Mouse (Mus musculus) heart, postnatal 14 days (tissue): ENCODE data around the gene Bcl2l12. TPM values are rescaled to one million over a fixed set of nuclear protein-coding genes. Genes with fewer than 3 reads are reported as not detected.
A peak's percentile ranks its signal among the peaks of the same experiment; 100 is the strongest.
"Not testable (repeated sequence)": the region's sequence is repeated elsewhere in the genome, so short reads cannot be mapped to it uniquely, and the experiment has no call there.

Experiments
- DNase-seq, 2 experiments: peaks; one replicate each; pipeline ENCODE4 v3.0.0; 2021 to 2022
- intact Hi-C: fragments of 180-260 bp; cut with DNase I; formaldehyde crosslinking; loops from one replicate; pipeline ENCODE4 v1.15.1; 2025
- long read RNA-seq, 2 experiments: library from polyadenylated mRNA; stranded (forward); transcript quantifications; one replicate each; pipeline ENCODE4 v2.0.0; 2021
- total RNA-seq, 2 experiments: library from RNA; stranded (reverse); gene quantifications; 2 replicates each; pipeline ENCODE4 v1.2.3; 2021

Bcl2l12 gene
- total RNA-seq: 10 to 100 TPM; 10.4 to 12.3 TPM
- long read RNA-seq, experiment 1, transcript Bcl2l12-201 (7 exons, 1,075 nt): major isoform, 12 of 18 reads
- long read RNA-seq, experiment 1, partial matches to known transcripts: 1 of 18 reads
- long read RNA-seq, experiment 1, other reads (novel, unspliced or antisense): 5 of 18 reads
- long read RNA-seq, experiment 2, transcript Bcl2l12-201 (7 exons, 1,075 nt): major isoform, 12 of 13 reads
- long read RNA-seq, experiment 2, partial matches to known transcripts: 1 of 13 reads
- long read RNA-seq, experiment 2, other reads (novel, unspliced or antisense): 0 of 13 reads

DNA sequence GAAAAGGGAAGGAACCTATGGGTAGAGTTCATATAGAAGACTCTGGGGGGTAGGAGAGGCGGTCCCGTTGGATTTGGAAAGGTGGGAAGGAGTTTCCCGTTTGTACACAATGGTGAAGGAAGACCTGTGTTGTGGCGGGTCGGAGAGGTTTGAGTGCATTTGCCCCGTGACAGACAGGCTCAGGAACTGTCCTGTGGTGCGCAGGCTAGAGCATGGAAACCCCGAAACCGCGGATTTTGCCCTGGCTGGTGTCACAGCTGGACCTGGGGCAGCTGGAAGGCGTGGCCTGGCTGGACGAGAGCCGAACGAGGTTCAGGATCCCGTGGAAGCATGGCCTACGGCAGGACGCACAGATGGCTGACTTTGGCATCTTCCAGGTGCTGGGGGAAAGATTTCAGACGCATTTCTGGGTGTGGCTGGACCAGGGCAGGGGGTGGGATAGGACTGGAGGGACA lies at the start of gene Bcl2l12:
TSS of gene Bcl2l12 (minus strand) at position 212 of the 455 bp plus-strand sequence.
- DNase-seq: peak; percentile 54 to 70
- intact Hi-C loops: no loop called here

DNA sequence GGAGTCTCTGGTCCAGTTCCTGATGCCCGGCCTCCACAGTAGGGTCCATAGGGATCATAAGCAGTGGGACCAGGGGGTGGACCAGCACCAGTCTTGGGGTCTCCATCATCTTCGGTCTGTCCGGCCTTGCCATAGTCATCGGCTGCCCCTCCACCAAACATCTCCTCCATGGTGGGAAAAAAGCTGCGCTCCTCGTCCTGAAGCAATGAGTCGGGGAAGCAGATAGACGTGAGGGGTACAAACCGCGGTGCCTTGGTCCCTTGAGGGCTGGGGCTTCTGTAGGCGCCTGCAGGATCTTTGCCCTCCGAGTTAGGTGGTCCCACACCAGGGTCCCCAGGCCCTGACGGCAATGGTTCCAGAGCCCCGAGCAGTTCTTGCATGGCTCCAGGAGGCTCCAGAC lies 49.0 kb upstream of the Bcl2l12 start:
- no peak for DNase-seq
- intact Hi-C loops: no loop called here

DNA sequence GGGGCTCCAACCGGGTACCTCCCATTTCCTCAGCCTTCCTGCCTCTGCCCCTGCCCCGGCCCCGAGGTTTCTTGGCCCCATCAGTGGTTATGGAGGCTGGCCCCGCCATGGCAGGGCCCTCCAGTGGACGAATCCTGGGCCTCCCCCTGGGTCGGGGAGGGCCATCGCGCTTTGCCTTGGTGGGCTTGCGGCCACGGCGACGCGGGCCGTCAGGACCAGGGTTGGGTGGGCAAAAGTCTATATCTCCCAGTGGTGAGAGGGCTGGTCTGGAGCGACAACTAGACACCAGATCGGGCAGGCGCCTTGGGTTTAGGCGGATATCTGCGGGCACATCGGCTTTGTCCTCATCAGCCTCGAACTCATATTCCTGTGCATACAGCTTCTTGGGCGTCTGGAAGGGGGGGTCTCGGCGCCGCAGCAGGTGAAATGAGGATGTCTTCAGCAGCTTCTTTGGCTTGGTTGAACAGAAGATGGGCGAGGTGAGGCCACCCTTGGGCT lies 48.4 kb upstream of the Bcl2l12 start:
- no peak for DNase-seq
- intact Hi-C loops: no loop called here

DNA sequence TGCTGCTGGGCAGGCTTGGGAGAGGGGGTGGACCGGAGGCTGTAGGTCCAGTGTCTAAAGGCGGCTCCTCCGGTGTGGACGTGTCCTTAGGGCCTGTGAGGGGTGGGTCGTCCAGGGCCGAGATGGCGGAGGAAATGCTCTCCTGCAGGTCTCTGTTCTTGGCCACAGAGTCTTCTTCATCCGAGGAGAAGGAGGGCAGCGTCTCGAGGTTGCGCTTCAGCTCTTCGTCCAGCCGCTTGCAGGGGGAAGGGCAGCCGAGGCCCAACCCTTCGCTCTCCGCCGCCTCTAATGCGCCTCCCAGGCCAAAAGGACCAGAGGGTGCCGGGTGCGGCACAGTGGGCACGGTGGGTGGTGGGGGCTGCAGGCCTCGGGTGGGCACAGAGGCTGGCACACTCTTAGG lies 47.2 kb upstream of the Bcl2l12 start:
- no peak for DNase-seq
- intact Hi-C loops: no loop called here

DNA sequence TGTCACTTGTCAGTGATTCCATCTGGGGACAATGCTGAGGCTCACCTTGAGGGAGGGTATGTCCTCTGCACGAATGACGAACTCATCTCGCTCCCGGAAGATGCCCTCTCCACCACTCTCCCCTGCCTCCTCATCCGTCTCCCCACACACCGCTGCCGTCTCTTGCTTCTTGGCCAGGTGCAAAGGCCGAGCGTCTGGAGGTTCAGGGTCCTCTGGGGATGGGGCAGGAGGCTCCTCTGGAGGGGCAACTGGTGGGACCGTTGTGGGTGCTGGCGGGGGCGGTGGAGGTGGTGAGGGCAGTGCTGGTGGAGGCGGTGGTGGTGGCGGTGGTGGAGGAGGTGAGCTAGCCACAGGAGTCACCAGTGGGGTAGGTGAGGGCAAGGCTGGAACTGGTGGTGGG lies 44.8 kb upstream of the Bcl2l12 start:
- DNase-seq: no peak
- intact Hi-C loops: no loop called here

DNA sequence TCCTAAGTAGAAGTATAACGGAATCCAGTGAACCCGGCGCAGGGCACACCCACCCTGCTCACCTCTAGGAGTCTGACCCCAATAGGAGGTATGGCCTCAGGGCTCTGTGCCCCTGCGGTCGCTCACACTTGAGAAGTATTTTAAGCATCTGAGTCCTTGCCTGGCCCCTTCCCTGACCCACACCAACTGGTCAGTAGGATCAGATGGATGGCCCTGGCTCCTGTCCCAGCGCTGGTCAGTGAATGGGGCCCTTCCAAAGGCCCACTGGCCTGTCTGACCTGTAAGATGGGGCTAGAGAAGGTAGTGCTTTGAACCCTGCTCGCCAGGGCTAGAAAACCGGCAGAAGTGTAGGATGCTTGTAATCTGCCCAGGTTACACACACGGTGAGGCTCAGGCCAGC lies 42.3 kb upstream of the Bcl2l12 start:
- no peak for DNase-seq
- intact Hi-C loops: no loop called here

DNA sequence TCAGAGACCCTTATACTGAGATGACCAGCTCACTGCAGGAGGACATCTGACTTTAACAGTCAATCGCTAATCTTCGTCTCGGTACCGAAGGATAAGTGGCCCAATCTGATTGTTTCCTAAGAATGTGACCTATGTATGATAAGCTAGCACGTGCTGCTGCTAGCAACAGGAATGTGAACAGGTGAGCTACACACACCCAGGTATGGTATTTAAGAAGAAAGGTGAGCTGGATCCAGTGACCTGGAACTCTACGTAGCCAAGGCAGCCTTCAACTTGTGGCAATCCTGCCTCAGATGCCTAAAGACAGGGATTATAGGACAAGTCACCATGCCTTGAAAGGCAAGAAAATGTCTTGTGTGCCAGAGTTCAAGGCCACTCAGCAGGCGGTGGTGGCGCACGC lies 39.9 kb upstream of the Bcl2l12 start:
- DNase-seq: no peak
- intact Hi-C loops: no loop called here

DNA sequence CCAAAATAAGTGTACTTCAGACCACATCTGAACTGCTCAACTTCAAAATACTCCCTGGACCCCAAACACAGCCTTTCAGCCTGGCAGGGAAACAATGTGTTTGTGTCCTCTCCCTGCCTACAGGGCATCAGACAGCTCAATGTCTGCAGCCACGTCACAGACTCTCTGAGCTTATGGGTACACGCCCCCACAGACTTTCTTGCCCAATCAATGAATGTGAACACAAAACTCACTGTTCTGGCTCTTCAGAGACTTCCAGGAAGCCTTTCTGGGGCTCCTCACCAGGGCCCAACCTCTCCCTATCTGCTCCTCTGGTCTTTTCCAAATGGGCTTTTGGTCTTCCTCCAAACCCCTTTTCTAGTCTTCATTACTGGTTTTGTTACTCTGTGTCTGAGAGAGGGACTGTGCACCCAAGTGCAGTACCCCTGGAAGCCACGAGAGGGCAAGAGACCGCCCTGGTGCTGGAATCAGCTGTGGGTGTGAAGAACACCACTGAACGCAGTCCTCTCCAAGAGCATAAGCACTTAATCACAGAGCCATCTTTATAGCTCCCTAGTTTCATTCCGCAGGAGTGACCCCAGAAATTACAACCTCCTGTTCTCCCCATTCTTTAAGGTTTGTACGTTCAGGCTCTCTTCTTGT lies 39.3 kb upstream of the Bcl2l12 start:
- peak; percentile 66 to 75 for DNase-seq
- intact Hi-C loops: no loop called here

DNA sequence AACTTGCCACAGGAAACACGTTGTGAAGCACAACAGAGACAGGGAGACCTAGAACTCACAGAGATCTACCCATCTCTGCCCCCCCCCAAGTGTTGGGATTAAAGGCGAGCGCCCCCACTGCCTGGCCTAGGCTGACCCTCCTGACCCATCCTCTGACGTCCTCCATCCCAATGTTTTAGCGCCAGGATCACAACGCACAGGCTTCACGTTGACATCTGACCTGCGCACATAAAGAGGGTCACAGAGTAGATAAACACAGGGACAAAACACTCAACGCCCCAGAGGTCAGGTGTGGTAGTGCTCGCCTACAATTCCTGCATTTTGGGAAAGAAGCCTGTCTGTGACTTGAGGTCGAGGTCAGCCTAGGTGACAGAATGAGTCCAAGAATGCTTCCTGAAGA lies 38.2 kb upstream of the Bcl2l12 start:
- intact Hi-C loops: no loop called here
- DNase-seq: no peak

DNA sequence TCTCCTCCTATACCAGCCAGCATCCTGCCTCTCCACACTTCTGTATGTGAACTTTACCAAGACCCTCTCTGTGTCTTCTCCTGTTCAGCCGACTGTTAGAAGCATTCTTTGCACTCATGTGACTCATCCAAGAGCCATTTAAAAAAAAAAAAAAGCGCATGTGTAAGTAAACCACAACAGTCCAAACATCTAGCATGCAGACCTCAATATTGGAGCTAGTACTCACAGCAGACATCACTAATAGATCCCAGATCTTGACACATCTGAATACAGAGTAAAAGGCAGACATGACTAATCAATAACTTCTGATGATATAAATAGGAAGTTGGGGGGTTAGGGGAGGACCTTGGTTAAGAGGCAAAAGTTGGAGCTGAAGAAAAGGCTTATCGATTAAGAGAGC lies 37.1 kb upstream of the Bcl2l12 start:
- intact Hi-C loops: no loop called here
- DNase-seq: no peak

DNA sequence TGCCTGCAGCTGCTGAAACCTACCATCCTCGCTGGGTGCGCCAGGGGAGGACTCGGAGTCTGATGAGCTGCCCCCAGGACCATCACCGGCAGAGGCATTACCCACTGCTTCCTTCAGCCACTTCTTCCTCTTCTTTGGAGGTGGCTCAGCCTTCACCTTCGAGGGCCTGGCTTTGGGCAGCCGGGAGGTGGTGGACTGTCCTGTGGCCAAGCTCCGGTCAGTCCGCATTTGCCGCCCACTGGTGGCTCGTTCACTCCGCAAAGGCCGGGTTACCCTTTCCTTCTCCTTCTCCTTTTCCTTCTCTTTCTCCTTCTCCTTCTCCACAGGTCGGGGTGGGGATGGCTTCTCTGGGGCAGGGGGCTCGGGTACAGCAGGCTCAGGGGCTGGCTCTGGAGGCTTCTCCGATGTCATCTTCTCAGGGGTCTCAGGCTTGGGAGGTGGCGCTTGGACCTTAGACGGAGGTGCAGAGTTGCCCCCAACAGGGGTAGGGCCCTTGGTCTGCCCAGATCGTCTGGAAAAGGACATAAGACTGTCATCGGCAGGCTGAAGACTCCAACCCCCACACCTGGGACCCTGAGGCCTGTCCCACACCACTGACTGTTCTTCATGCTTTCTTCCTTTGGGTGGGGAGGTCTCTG lies 35.3 kb upstream of the Bcl2l12 start:
- intact Hi-C loops: no loop called here

DNA sequence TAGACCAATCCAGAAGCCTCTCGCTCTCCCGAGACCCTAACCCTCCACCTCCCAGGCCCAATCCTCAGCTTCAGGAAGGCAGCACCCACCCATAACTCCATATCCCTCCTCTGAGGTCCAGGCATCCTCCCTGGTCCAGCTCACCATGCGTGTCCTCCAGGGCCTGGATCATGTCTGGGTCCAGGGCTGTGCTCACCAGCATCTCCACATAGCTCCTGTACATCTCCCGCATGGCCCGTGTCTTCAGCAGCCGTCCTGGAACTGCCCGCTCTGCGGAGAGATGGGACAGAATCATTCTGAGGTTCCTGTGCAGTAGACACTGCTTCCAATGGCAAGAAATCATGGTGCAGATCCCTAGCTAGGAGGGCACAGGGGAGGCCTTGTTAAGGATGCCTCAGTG lies 32.3 kb upstream of the Bcl2l12 start:
- DNase-seq: no peak
- intact Hi-C loops: no loop called here

More for the DNA sequence above, 35.3 kb upstream of the Bcl2l12 start:
- no peak for DNase-seq

DNA sequence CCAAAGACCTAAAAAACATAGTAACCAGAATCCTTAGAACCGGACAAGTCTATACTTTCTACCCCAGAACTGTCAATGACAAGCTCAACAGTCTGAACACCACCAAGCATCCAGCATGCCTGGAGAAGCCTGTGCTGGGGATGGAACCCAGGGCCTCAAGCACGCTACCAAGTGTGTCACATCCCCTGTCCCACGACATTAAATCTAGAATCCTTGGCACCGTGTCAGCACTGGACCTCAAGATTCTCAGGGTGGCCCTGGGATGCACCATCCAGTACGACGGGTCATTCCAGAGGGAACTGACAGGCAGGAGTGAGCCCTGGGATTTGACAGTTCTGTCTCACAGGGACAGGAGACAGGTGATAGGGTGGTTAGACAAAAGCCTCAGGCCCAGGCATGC lies 31.5 kb upstream of the Bcl2l12 start:
- DNase-seq: no peak
- intact Hi-C loops: no loop called here

DNA sequence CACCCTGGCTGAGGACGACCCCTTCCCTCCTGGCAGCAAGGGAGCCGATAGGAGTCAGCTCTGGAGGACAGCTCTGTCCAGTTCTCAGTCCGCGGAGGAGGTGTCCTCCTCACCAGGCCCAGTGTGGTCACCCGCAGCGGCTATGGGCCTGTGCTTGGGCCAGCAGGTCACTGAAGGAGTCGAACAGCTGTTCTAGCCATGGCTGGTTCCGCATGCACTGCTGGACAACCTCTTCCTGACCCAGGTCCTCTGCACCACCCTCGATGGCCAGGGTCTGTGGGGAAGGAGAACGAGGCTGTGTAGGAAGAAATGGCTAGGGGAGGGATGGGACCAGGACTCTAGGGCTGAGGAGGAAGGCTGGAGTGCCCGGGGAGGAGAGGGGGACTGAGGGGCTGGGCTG lies 29.8 kb upstream of the Bcl2l12 start:
- intact Hi-C loops: no loop called here
- DNase-seq: no peak

DNA sequence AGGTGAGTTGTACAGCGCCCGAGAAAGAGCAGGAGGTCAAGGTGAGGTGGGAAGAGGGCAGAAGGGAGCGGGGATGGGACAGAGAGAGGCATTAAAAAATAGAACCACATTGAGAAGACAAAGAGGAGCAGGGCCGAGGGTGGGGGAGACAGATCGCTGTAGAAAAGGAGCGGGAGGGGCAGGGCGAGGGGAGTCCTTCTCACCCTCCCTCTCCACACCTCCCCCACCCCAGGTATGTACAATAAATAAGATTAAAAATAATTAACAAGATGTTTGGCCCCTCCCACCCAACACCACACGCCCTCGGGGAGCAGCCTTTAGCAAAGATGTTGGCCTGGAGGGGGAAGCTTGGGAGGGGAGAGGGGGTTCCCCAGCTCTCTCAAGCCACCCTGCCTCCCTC lies 29.2 kb upstream of the Bcl2l12 start:
- DNase-seq: no peak
- intact Hi-C loops: no loop called here

DNA sequence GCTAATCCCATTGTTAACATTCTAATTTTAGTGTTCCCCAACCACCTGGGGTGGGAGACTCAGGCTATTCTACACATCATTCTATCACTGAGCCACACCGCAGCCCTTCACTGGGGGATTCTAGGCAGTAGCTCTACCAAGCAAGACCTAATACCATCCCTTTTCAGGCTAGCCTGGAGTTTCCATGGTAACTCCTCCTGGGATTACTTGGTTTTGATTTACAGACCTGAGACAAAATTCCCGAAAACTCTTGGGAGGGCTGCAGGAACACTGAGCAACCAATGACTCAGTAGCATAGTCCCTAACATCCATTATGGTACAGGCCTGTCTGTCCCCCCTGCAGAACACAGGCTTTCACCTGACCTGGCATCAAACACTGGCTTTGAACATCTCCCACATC lies 27.7 kb upstream of the Bcl2l12 start:
- DNase-seq: no peak
- intact Hi-C loops: no loop called here

DNA sequence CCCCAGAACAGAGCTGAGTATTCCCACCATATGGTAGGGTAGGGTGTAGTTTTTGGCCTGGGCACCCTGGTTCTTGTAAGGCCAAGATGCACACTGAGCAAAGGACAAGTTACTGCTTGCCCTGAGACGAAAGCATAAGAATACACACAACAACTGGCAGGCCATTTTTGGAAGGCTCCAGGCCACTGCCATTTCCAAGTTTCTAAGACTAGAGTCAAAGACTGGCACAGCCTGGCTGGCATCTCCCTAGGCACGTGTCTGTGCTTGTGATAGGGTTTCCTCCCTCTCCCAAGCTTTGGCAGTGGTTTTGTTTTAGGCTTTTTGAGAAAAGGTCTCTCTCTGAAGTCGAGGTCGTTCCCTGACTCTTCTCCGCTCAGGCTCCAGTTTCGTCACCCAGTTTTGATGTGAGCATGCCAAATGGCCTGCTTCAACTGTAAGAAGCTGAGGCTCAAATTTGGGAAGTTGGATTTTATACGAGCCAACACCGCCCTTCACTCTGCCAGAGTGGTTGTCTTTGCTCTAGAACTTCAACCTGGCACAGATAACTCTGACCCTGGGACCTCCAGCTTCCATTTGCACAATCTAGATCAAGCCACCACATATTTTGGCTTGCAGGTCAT lies 27.2 kb upstream of the Bcl2l12 start:
- no peak for DNase-seq
- intact Hi-C loops: no loop called here

DNA sequence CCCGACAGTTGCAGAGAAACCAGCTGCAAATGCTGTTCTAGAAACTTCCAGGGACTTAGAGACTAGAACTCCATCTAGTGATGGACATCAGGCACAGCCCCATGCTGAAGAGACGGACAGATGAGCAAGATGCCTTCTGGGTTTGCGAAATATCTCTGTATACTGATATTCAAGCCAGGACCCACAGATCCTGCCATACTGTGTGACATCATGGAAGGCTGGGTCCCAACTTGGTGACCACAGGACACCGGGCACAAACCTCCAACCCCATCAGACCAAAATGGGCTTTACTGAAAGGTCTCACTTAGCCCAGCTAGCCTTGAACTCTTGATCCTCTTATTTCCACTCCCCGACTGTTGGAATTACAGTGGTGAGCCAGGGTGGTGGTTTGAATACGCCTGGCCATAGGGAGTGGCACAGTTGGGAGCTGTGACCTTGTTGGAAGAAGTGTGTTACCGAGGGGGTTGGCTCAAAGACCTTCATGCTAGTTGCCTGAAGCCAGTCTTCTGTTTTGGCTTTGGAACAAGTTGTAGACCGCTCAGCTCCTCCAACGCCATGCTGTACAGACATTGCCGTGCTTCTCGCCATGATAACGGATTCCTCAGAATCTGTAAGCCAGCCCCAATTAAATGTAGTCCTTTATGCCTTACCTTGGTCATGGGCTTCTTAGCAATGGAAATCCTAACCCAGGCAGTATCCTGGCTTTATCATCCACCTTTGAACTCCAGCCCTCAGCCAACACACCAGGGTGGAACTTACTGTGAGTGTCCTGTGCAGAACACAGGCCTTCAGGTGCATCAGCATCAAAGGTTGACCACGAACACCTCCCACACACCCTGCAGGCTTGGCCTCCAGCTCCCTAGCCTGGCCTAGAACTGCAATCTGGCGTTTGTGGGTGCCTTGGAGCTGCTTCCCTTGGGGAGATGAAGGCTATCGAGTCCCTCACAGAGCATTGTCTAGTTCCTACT lies 26.1 kb upstream of the Bcl2l12 start:
- no peak for DNase-seq
- intact Hi-C loops: no loop called here

DNA sequence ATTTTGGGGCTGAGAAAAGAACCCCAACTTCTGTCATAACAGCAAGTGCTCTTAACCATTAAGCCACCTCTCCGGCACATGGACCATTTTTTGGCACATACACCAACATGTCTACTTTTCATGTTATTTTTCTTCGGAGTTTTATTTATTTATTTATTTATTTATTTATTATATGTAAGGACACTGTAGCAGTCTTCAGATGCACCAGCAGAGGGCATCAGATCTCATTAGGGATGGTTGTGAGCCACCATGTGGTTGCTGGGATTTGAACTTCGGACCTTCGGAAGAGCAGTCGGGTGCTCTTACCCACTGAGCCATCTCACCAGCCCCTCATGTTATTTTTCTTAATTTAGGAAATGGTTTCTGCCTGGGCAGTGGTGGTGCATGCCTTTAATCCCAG lies 25.2 kb upstream of the Bcl2l12 start:
- DNase-seq, intact Hi-C loops: not testable (repeated sequence)

DNA sequence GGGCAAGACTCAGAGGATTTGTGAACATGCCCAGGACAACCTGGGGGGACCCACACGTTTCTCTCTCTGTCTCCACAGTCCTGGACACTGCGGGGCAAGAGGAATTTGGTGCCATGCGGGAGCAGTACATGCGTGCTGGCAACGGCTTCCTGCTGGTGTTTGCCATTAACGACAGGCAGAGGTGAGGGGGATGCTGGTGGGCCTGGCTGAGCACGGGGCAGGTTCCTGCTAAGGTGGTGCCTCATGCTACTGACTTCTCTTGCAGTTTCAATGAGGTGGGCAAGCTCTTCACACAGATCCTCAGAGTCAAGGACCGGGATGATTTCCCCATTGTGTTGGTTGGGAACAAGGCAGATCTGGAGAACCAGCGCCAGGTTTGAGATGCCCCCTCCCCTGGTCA lies 21.7 kb upstream of the Bcl2l12 start:
- no peak for DNase-seq
- intact Hi-C loops: loop anchor here (2.0 kb wide), 1 partner anchor 35 kb away; no protein-coding TSS in a partner anchor
